In genomic region chr13:112778407-112778806, GRCm38 (mm10) we compare ENCODE assay signal across 26 mouse cellular contexts. TPM values are rescaled to one million over a fixed set of nuclear protein-coding genes. Genes with fewer than 3 reads are reported as not detected.
DNase-seq lines count a peak whose midpoint lies in the region; TF ChIP-seq lines count a peak whose summit lies in the region.
"Had no signal": no experiment of that assay in that cellular context is flagged by ENCODE, and none has a peak within 500 bp of the region (broad histone marks: within the 10 kb centered on the region; RNA-seq: fewer than 3 reads in every experiment).

No protein-coding gene starts in this region.

- intact Hi-C loops in gastrocnemius, adult 2 months (cut with DNase I), result no loop called here

- no peak overlapping the region for H3ac ChIP-seq in C2C12 (ENCODE audit: control insufficient read depth, insufficient read length, low read depth)

- no peaks in the 10 kb centered on the region for H3K79me3 ChIP-seq in C2C12 (ENCODE audit: low read depth)

- H3K4me3 ChIP-seq in gastrocnemius, adult 2 months, result no peak overlapping the region
- H3K4me3 ChIP-seq in C2C12 (ENCODE audit: insufficient read depth, poor library complexity, severe bottlenecking), result no peak overlapping the region
- H3K4me3 ChIP-seq in embryonic fibroblast, embryonic 13.5 days (ENCODE audit: insufficient read depth, low read length), result no peak overlapping the region
- H3K4me3 ChIP-seq: forebrain, embryonic 13.5 days; heart, embryonic 12.5 days; heart, embryonic 15.5 days; hindbrain, embryonic 10.5 days; hindbrain, embryonic 13.5 days; intestine, embryonic 15.5 days had no signal

- no peak for TF ChIP-seq POLR2A in embryonic fibroblast, embryonic 13.5 days (IDR thresholded peaks at IDR 0.05; ENCODE audit: low read depth, low read length)

- H3K27me3 ChIP-seq in C2C12 (ENCODE audit: control insufficient read depth, insufficient read depth, insufficient read length), result no peaks in the 10 kb centered on the region
- H3K27me3 ChIP-seq: CH12.LX; forebrain, embryonic 13.5 days; heart, embryonic 12.5 days; heart, embryonic 15.5 days; hindbrain, embryonic 13.5 days; intestine, embryonic 15.5 days had no signal

- H3K79me2 ChIP-seq in C2C12 (ENCODE audit: control insufficient read depth, insufficient read depth), result no peaks in the 10 kb centered on the region

- 0 out of 2 replicates have a peak, but pooled peaks cover 3% of the 10 kb centered on the region for H3K4me1 ChIP-seq in embryonic fibroblast, embryonic 13.5 days (ENCODE audit: control insufficient read depth, insufficient read depth, low read length)
- H3K4me1 ChIP-seq: forebrain, embryonic 13.5 days; heart, embryonic 12.5 days; heart, embryonic 15.5 days; hindbrain, embryonic 10.5 days; hindbrain, embryonic 13.5 days; intestine, embryonic 15.5 days had no signal

- H3K36me3 ChIP-seq in C2C12 (ENCODE audit: control insufficient read depth, insufficient read depth), result no peaks in the 10 kb centered on the region
- H3K36me3 ChIP-seq: G1E; heart, embryonic 12.5 days; heart, embryonic 15.5 days; hindbrain, embryonic 10.5 days; hindbrain, embryonic 13.5 days; intestine, embryonic 15.5 days had no signal

- DNase-seq in adrenal gland, adult 2 months, result peak; percentile 52
- no peak for DNase-seq in adrenal gland, adult 18-20 months (ENCODE audit: low spot score in 2 of 2)
- no peak for DNase-seq in gastrocnemius, adult 2 months
- no peak for DNase-seq in gastrocnemius, adult 18-20 months (ENCODE audit: low spot score)
- DNase-seq in cerebellum, adult 11 months, result no peak
- DNase-seq in spleen, adult 12 weeks (ENCODE audit: low spot score), result no peak
- DNase-seq: adrenal gland, adult 8-10 months; cerebellum, adult 18-20 months; cerebellum, adult 9-10 months; cerebellum, postnatal 14 days; gastrocnemius, postnatal 25 days; heart, adult 18-20 months; heart, postnatal 10 days; heart, postnatal 36 days; kidney, adult 11 months; kidney, adult 8-10 months had no signal

- TF ChIP-seq CTCF in gastrocnemius, adult 2 months (IDR thresholded peaks at IDR 0.05), result no peak
- TF ChIP-seq CTCF in C2C12 (IDR thresholded peaks at IDR 0.05; ENCODE audit: control insufficient read depth, insufficient read depth, insufficient read length), result no peak
- no peak for TF ChIP-seq CTCF in embryonic fibroblast, embryonic 13.5 days (IDR thresholded peaks at IDR 0.05; ENCODE audit: borderline replicate concordance, insufficient read depth, low read length)

- peak overlapping the region; percentile 35 for H3K27ac ChIP-seq in gastrocnemius, adult 2 months
- peak overlapping the region; percentile 9; the same call in 1 of the 2 replicates for H3K27ac ChIP-seq in embryonic fibroblast, embryonic 13.5 days (ENCODE audit: insufficient read depth, low read length)
- H3K27ac ChIP-seq: forebrain, embryonic 13.5 days; heart, embryonic 15.5 days; hindbrain, embryonic 10.5 days; hindbrain, embryonic 13.5 days; intestine, embryonic 15.5 days had no signal

TF ChIP-seq in C2C12, 6 proteins besides CTCF, POLR2A, EP300 and RAD21:
- TF ChIP-seq CEBPB (IDR thresholded peaks at IDR 0.05; ENCODE audit: low read depth), result peak; percentile 89
- TF ChIP-seq FOSL1 (IDR thresholded peaks at IDR 0.05; ENCODE audit: insufficient read depth, low read length, poor library complexity, severe bottlenecking), result no peak
- no peak for TF ChIP-seq MAX (IDR thresholded peaks at IDR 0.05)
- TF ChIP-seq MYOG (IDR thresholded peaks at IDR 0.05; ENCODE audit: control insufficient read depth, extremely low read depth, insufficient read length), result no peak
- no peak for TF ChIP-seq USF1 (IDR thresholded peaks at IDR 0.05; ENCODE audit: low read depth)
- TF ChIP-seq MYOD1 (IDR thresholded peaks at IDR 0.05; ENCODE audit: control insufficient read depth, insufficient read length, low read depth), result no peak

RNA-seq across cellular contexts. Expression of gene Plpp1, which starts 22.2 kb away (rescaled TPM):
- 100 to 1,000 TPM; 214 to 281 TPM for total RNA-seq in adrenal gland, adult 2 months (2021)
- polyA plus RNA-seq in adrenal gland, adult 2 months (2012; rRNA removed), result 213 and 226 TPM in 2 replicates
- total RNA-seq in adrenal gland, adult 18-20 months (2021), result 100 to 1,000 TPM; 193 to 238 TPM
- 10 to 100 TPM; 35.6 to 49.4 TPM for total RNA-seq in gastrocnemius, adult 2 months (2021)
- total RNA-seq in gastrocnemius, adult 18-20 months (2021), result 10 to 100 TPM; 34.2 to 53.9 TPM
- 29.1 TPM for polyA plus RNA-seq in C2C12 (2012; fragmentation: generic; extraction: Trizol)
- 175 and 205 TPM in 2 replicates for polyA plus RNA-seq in embryonic fibroblast, embryonic 13.5 days (2011; ENCODE audit: insufficient read length, low read depth, missing spikeins)
